Mouse (Mus musculus) bone marrow macrophage, adult 2 months (primary cell): Measurements from ENCODE around the gene Slc25a31.

Source experiments
- CTCF ChIP-seq: IDR thresholded peaks from 2 replicates; pipeline ENCODE4 v1.5.1; 2012; ENCODE audit warnings: low read depth, mild to moderate bottlenecking, low read length, moderate library complexity
- POLR2A ChIP-seq: IDR thresholded peaks from 2 replicates; pipeline ENCODE4 v1.6.1; 2012; ENCODE audit warnings: mild to moderate bottlenecking, low read depth, low read length, borderline replicate concordance

GRCm38 (mm10) chr3:40744836-40745660, 36.4 kb downstream of the Slc25a31 start:
- TF ChIP-seq CTCF, result no peak
- no peak for TF ChIP-seq POLR2A
